Mouse (Mus musculus) heart, postnatal 36 days (tissue): ENCODE results near the gene Cdk5rap2. TPM values are rescaled to one million over a fixed set of nuclear protein-coding genes. Genes with fewer than 3 reads are reported as not detected.

ENCODE experiments used
- DNase-seq, 2 experiments: peaks; one replicate each; pipeline ENCODE4 v3.0.0; 2021 to 2022
- intact Hi-C: fragments of 180-260 bp; cut with DNase I; formaldehyde crosslinking; loops from one replicate; pipeline ENCODE4 v1.15.1; 2025
- total RNA-seq, 2 experiments: library from RNA; stranded (reverse); gene quantifications; 2 replicates each; pipeline ENCODE4 v1.2.3; 2021

Cdk5rap2 gene
- total RNA-seq, 2 experiments from 2014 or later, result 4.4 to 4.8 TPM

- no peak for DNase-seq
- intact Hi-C loops, result loop anchor here (10.0 kb wide), 1 partner anchor 357 kb away; no protein-coding TSS in a partner anchor
Observed at GRCm38 (mm10) chr4:70267213-70267906, 142.9 kb downstream of the Cdk5rap2 start.

- peak; percentile 28 to 39 for DNase-seq
- intact Hi-C loops, result loop anchor here (1.0 to 10.0 kb wide), 3 partner anchors 42 to 360 kb away; no protein-coding TSS in a partner anchor
Observed at GRCm38 (mm10) chr4:70265248-70265647, 145.0 kb downstream of the Cdk5rap2 start.

GRCm38 (mm10) chr4:70262850-70263249, 147.4 kb downstream of the Cdk5rap2 start:
- intact Hi-C loops, result loop anchor here (10.0 kb wide), 1 partner anchor 362 kb away; no protein-coding TSS in a partner anchor
- DNase-seq, result no peak

GRCm38 (mm10) chr4:70261315-70261714, 148.9 kb downstream of the Cdk5rap2 start:
- intact Hi-C loops, result loop anchor here (10.0 kb wide), 1 partner anchor 363 kb away; no protein-coding TSS in a partner anchor
- no peak for DNase-seq

GRCm38 (mm10) chr4:70260419-70260807, 149.8 kb downstream of the Cdk5rap2 start:
- intact Hi-C loops, result loop anchor here (10.0 kb wide), 1 partner anchor 364 kb away; no protein-coding TSS in a partner anchor
- no peak for DNase-seq

DNA sequence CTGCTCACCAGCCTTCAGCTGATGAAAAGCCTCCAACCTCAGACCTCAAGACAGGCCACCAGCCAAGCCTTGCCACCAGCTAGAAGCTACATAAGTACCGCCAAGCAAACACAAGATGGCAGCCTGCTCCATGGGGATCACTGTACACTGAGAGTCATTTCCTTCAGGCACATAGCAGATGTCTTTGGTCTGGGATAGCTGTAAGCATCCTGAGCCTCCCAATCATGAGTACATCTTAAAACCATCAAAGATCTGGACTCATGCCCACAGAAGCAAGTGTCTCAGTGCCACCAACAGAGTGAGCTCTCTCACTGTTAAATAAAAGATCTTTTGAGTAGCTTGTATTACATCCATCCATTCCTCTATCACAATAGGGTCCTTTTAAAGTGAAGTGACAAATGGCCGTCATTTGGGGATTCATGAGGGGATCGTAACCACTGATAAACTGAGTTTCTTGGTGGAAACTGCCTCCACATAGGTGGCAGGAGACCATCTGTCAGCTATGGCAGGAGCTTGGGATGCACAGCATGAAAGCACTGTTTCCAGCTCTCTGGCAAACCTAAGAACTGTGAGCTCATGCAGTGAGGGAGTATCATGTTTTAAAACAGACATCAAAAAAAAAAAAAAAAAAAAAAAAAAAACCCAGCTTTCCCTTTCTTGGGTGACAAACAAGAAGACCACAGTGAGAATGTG, 150.4 kb downstream of the Cdk5rap2 start:
- intact Hi-C loops, result loop anchor here (5.0 to 10.0 kb wide), 2 partner anchors 38 to 365 kb away; no protein-coding TSS in a partner anchor
- no peak for DNase-seq

DNA sequence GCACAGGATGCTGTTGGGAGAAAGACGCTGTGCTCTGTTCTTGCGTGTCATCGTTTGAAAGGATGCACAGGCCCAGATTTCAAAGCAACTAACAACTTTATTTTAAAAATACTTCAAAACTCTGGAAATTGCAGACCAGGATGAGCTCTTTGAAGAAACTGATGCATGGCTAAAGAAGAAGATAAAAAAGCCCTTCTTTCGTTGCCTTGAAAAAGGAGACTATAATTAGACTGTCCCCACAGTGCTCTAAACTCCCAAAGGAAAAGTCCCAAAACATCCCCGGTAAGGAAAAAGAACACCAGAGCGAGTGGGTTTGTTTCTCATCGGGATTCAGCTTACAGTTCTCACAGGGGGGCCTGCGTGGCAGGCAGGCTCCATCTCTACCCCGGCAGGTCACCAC, 151.4 kb downstream of the Cdk5rap2 start:
- no peak for DNase-seq
- intact Hi-C loops, result loop anchor here (5.0 kb wide), 1 partner anchor 37 kb away; no protein-coding TSS in a partner anchor

DNA sequence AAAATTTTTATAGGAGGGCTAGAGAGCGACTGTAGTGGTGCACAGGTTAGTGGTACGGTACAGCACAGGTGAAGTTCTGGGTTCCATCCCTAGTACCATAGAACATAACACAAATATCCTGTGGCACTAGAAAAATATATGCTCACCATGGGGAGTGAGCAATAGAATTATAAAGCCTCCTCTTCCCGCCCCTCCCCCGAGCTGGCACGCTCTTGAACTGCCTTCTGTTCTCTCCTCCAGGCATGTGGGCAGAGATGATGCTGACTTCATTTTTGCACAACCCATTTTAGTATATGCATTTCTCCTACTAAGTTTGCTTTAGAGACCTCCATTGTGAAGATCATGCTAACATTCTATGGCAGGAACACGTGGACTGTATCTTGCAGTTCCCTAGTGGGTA, 152.0 kb downstream of the Cdk5rap2 start:
- DNase-seq, result no peak
- intact Hi-C loops, result loop anchor here (5.0 kb wide), 1 partner anchor 36 kb away; no protein-coding TSS in a partner anchor

- intact Hi-C loops, result no loop called here
- no peak for DNase-seq
Observed at GRCm38 (mm10) chr4:70251782-70252181, 158.5 kb downstream of the Cdk5rap2 start.

DNA sequence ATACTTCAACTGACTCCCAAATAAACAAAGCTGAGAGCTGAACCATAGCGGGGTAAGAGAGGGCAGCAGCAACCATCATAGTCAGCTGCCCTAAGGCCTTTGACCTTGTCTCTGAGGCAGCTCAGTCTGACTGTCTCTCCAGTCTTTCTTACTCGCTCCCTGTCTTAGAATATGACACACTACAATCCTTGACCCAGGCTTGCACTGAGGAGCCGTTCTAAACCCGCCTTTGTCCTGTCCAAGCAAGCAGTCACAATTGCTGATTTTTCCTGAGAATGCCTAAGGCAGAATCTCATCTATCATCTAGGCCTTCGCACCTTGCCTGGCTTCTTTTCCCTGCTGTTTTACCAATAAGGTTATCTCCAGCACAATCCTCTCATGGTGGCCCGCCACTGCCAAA, 164.5 kb downstream of the Cdk5rap2 start:
- intact Hi-C loops, result no loop called here

DNA sequence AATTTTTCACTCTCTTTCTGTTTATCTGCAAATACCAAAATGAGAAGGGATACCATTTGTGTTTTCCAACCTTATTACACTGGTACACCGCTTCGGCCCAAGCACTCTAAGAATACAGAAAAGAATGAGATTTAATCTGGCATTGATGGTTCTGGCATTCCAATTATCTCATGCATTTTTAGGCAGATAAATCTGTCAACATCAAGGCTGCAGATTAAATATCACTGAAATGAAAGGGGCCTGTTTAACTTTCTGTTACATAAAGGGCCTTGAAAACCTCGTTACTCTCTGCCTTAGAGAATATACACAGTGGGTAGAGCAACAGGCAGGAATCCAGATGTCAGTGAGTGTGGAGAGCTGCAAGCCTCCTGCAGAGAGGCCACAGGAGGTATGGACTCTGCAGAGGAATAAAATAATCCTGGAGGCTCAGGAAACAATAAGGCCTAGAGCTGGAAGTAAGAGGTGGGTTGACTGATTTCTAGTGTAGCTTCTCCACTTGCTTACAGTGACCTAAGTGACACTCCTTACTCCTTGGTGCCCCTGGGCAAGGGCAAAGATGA, 166.6 kb downstream of the Cdk5rap2 start:
- no peak for DNase-seq
- intact Hi-C loops, result no loop called here

More for the DNA sequence above, 164.5 kb downstream of the Cdk5rap2 start:
- DNase-seq, result no peak

GRCm38 (mm10) chr4:70239731-70240130, 170.5 kb downstream of the Cdk5rap2 start:
- DNase-seq, result no peak
- intact Hi-C loops, result no loop called here

GRCm38 (mm10) chr4:70238862-70239261, 171.4 kb downstream of the Cdk5rap2 start:
- DNase-seq, result no peak
- intact Hi-C loops, result no loop called here

- DNase-seq, result no peak
- intact Hi-C loops, result no loop called here
Observed at GRCm38 (mm10) chr4:70232383-70232782, 177.9 kb downstream of the Cdk5rap2 start.

GRCm38 (mm10) chr4:70229874-70230273, 180.4 kb downstream of the Cdk5rap2 start:
- no peak for DNase-seq
- intact Hi-C loops, result no loop called here

DNA sequence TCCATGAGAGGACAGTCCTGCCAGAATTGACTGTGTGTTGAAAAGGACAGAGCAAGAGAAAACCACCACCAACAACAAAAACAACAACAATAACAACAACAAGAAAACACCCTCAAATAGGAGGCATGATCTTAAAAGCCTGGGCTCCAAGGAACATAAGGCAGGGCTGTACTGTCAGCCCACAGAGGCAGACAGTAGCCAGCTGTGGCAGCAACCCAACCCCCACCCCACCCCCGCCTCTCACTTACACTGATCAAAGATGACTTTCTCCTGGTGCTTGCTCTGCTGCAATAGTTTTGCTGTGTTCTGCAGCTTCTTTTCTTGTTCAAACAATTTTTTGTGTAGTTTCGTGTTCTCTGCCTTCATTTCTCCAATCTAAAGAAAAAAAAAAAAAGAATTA, 181.9 kb downstream of the Cdk5rap2 start:
- no peak for DNase-seq
- intact Hi-C loops, result no loop called here

DNA sequence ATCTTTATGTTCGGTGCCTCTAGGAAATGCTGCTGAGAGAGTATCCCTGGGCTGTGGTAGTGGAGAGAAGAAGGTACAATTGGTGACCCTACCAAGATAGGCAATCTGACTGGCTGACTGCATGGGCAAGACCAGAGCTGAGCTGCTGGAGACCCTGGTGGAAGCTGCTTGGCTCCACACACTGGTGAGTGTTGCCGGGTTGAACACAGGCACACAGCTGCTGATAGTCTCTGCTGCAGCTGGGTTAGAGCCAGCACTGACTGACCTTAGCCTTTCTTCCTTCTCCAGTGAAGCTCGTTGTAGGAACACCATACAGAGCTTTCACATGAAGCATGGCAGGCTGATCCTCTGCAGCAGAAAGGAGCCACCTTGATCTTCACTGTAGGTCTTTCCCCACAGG, 182.6 kb downstream of the Cdk5rap2 start:
- DNase-seq, result no peak
- intact Hi-C loops, result no loop called here

GRCm38 (mm10) chr4:70224503-70224902, 185.7 kb downstream of the Cdk5rap2 start:
- no peak for DNase-seq
- intact Hi-C loops, result loop anchor here (5.0 kb wide), 1 partner anchor 33 kb away; no protein-coding TSS in a partner anchor

GRCm38 (mm10) chr4:70221878-70222277, 188.4 kb downstream of the Cdk5rap2 start:
- peak in 1 of 2 experiments; percentile 18 for DNase-seq

DNA sequence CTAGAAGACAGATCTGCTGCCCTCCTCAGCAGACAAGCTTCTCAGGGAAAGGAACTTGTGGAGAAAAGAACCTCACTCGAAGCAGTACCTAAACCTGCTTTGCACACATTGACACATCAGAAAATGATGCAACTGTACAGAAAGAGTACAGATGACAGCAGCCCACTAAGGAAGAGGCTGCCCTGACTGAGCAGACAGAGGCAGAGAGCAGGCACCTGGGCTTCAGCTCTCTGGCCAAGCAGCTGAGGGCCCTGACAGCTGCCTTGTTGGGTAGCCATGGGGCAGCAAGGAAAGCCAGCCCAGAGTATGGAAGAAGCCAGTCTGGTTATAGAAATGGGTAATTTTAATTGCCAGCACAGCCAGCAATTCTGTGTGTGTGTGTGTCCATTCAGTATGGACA, 188.9 kb downstream of the Cdk5rap2 start:
- intact Hi-C loops, result loop anchor here (5.0 kb wide), 1 partner anchor 36 kb away; no protein-coding TSS in a partner anchor
- DNase-seq, result no peak

More at GRCm38 (mm10) chr4:70221878-70222277, 188.4 kb downstream of the Cdk5rap2 start:
- intact Hi-C loops, result loop anchor here (5.0 kb wide), 1 partner anchor 35 kb away; no protein-coding TSS in a partner anchor
